Mouse (Mus musculus) megakaryocyte-erythroid progenitor cell, adult 5 weeks (primary cell): ENCODE measurements around the gene Gm7247. TPM values are rescaled to one million over a fixed set of nuclear protein-coding genes. Genes with fewer than 3 reads are reported as not detected.

ENCODE experiments used
- polyA plus RNA-seq: library from polyadenylated mRNA; stranded (reverse); fragments of >175 nt; gene quantifications from 2 replicates; pipeline ENCODE4 v1.2.3, GENCODE M21; 2012

Gm7247 gene
- not detected in 2 replicates for polyA plus RNA-seq

DNA sequence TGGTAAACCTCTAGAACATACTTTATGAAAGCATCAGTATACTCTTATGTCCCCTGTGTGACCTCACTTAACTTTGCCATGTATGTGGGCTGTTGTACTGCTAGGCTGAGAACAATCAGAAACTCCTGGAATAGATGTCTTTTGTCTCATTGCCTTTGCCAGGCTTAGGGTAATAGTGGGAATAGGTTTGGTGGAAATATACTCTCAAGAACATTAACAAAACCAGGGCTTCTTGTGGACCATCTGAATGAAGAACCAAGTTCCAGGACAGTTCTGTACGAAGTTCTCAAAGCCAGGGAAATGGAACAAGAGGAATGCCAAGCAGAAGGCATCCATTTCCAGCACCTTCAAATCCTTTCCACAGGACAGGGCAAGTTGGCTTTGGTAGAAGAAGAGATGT, at the start of gene Gm7247:
Gene Gm7247 (plus strand): TSS at position 301 of the 400 bp plus-strand sequence.

DNA sequence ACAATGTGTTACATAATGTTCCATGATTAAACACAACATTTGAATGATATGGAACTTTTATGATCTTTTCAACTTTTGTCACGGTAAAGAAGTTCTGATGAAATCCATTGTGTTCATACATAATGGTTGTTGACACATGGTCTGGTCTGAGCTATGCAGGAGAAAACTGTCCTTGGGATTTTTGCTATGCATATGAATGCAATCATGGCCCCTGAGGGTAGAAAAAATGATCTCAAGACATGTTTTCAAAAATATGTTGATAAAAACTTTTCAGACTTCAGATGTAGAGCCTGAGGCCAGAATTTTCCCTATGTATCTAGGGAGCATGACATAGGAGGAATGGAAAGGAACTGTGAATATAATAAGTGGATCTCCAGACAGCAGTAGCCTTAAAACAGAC, 49.0 kb downstream of the Gm7247 start, which contains the start of gene Vmn2r88:
Gene Vmn2r88 (plus strand): TSS at position 301 of the 400 bp plus-strand sequence.

DNA sequence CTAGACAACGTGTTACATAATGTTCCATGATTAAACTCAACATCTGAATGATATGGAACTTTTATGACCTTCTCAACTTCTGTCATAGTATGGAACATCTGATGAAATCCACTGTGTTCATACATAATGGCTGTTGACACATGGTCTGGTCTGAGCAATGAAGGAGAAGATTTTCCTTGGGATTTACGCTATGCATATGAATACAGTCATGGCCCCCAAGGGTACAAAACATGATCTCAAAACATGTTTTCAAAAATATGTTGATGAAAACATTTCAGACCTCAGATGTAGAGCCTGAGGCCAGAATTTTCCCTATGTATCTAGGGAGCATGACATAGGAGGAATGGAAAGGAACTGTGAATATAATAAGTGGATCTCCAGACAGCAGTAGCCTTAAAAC, 90.0 kb downstream of the Gm7247 start, which contains the start of gene Vmn2r89:
Gene Vmn2r89 (plus strand): TSS at position 301 of the 400 bp plus-strand sequence.

GRCm38 (mm10) chr14:51552490-51552889, 190.9 kb downstream of the Gm7247 start, which contains the start of gene Gm5622:
Gene Gm5622, plus strand, starts transcription at chr14:51552790.

DNA sequence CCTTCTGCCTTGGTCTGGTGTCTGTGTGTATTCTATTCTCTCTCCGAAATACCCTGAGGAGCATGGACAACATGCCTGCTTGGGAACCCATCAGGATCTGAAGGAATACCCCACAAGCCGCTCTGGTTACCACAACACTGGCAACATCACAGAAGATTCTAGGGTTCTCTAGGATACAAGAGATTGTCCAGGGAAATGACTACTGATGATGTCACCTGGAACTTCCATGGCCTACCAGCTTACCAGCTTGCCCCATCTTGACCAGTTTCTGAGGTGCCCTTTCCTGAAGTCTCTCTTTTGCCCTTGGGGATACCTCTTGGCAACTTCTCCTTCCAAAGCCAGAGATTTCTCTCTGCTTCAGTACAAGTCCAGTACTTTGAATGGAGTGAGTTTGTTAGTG, 212.4 kb downstream of the Gm7247 start, which contains the start of gene Gm17175:
Gene Gm17175 (minus strand): TSS at position 101 of the 400 bp plus-strand sequence.

DNA sequence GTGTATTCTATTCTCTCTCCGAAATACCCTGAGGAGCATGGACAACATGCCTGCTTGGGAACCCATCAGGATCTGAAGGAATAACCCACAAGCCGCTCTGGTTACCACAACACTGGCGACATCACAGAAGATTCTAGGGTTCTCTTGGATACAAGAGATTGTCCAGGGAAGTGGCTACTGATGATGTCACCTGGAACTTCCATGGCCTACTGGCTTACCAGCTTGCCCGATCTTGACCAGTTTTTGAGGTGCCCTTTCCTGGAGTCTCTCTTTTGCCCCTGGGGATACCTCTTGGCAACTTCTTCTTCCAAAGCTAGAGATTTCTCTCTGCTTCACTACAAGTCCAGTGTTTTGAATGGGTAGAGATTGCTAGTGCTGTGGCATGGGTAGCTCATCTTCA, 230.5 kb downstream of the Gm7247 start, which contains the start of gene Gm17174:
Gene Gm17174 (minus strand): TSS at position 101 of the 400 bp plus-strand sequence.

DNA sequence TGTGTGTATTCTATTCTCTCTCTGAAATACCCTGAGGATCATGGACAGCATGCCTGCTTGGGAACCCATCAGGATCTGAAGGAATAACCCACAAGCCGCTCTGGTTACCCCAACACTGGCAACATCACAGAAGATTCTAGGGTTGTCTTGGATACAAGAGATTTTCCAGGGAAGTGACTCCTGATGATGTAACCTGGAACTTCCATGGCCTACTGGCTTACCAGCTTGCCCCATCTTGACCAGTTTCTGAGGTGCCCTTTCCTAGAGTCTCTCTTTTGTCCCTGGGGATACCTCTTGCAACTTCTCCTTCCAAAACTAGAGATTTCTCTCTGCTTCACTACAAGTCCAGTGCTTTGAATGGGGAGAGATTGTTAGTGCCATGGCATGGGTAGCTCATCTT, 249.7 kb downstream of the Gm7247 start, which contains the start of gene Gm17078:
Gene Gm17078 (minus strand): TSS at position 101 of the 400 bp plus-strand sequence.

Other genes with a start within 250 kb of the Gm7247 start
- gene Eddm3b, start 247.3 kb upstream of the Gm7247 start, polyA plus RNA-seq = not detected in 2 replicates
- 1.7 TPM in 2 replicates for gene Rnase6, start 237.8 kb upstream of the Gm7247 start, polyA plus RNA-seq
- gene Rnase1, start 215.0 kb upstream of the Gm7247 start, polyA plus RNA-seq = not detected in 2 replicates
- gene Rnase2b, start 199.5 kb upstream of the Gm7247 start, polyA plus RNA-seq = not detected in 2 replicates
- gene Ang2, start 162.6 kb upstream of the Gm7247 start, polyA plus RNA-seq = not detected in 2 replicates
- not detected in 2 replicates for gene Ear14, start 158.4 kb upstream of the Gm7247 start, polyA plus RNA-seq
- gene Rnase2a, start 105.6 kb upstream of the Gm7247 start, polyA plus RNA-seq = not detected in 2 replicates
- not detected in 2 replicates for gene Vmn2r88, start 49.1 kb downstream of the Gm7247 start, polyA plus RNA-seq
- not detected in 2 replicates for gene Vmn2r89, start 90.1 kb downstream of the Gm7247 start, polyA plus RNA-seq
- not detected in 2 replicates for gene Gm5622, start 191.0 kb downstream of the Gm7247 start, polyA plus RNA-seq
- not detected in 2 replicates for gene Gm17175, start 212.3 kb downstream of the Gm7247 start, polyA plus RNA-seq
- not detected in 2 replicates for gene Gm17174, start 230.4 kb downstream of the Gm7247 start, polyA plus RNA-seq
- gene Gm17078, start 249.6 kb downstream of the Gm7247 start, polyA plus RNA-seq = not detected in 2 replicates